Mouse (Mus musculus) urinary bladder, postnatal 0 days (tissue): ENCODE measurements around the gene Lcorl. TPM values are rescaled to one million over a fixed set of nuclear protein-coding genes. Genes with fewer than 3 reads are reported as not detected.

Experiments
- polyA plus RNA-seq: library from polyadenylated mRNA; unstranded; fragments of >200 nt; fragmentation: Nextera tagmentation; extraction: Ambion mirVana; gene quantifications from 2 replicates; pipeline ENCODE4 v1.2.1, GENCODE M21; 2015

Gene Lcorl
- 7.9 and 8.1 TPM in 2 replicates for polyA plus RNA-seq

DNA sequence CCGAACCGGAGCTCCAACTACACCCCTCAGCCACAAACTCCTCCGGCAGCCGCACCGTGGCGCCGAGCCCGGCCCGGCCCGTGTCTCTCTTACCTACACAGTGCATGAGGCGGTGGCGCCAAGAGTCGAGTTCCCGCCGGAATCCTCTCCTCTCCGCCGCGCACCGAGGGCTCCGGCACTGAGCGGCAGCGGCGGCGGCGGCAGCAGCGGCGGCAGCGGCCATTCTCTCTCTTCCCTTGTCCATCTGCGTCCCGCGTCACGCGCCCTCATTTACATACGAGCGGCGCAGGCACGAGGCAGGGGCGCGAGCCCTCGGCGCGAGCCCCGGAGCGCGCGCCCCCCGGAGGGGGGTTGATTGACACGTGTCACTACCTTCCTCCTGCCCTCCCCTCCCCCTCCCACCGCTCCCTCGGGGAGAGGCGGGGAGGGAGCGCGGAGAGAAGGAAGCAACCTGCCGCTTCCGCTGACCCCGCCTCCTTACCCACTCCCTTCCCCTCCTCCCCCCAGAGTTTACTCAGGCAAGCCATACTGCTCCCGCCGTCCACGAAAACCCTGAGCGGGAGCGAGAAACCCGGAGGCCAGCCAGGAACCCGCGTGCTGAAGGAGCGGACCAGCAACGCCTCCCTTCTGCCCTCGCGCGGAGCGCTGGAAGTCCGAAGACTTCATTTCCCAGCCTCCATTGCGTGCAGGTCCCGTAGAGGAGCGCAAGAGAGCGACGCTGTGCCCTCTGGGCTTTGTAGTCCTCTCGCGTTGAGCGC lies at the start of gene Lcorl:
TSS of gene Lcorl (minus strand) at position 362 of the 758 bp plus-strand sequence.

GRCm38 (mm10) chr5:45669598-45670279 lies 187.7 kb downstream of the Lcorl start, which contains the start of gene Ncapg:
Gene Ncapg, plus strand, starts transcription at chr5:45669919.

Other genes starting within 250 kb of the Lcorl start
- gene Fam184b, start 218.0 kb downstream of the Lcorl start, polyA plus RNA-seq, result 0.10 and 0.11 TPM in 2 replicates
- 6.2 and 9.9 TPM in 2 replicates for gene Ncapg, start 187.7 kb downstream of the Lcorl start, polyA plus RNA-seq